Mouse (Mus musculus) lung, adult 2 months (tissue): Measurements from ENCODE around the gene Acad9.

ENCODE experiments used
- CTCF ChIP-seq: fragments of 200-500 bp; IDR thresholded peaks from 2 replicates; pipeline ENCODE4 v1.5.1; 2011; ENCODE audit warnings: mild to moderate bottlenecking, low read length, control low read depth; ENCODE audit not compliant: insufficient read depth
- POLR2A ChIP-seq: fragments of 200-500 bp; IDR thresholded peaks from 2 replicates; pipeline ENCODE4 v1.6.1; 2011; ENCODE audit warnings: low read depth, mild to moderate bottlenecking, control low read depth, low read length, borderline replicate concordance; ENCODE audit errors: extremely low read depth

DNA sequence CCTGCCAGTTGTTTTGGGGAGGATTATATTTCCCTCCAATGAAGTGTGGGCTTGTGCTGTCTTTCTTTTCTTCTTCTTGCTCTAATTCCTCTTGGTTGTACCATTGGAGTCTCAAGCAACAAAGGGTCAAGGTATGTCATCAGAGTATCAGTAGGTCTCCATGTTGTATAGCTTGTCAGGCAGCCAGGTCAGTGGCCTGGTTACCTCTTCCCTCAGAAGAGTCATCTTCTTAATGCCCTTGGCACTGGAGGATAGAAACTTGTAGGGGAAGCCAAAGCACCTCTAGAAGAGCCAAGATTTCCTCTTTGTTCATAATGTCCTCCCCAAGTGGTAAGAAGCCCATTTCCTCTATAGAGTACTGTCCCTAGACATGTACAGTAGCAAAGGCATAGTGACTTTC lies 73.2 kb downstream of the Acad9 start:
- TF ChIP-seq CTCF = no peak
- TF ChIP-seq POLR2A = no peak
